Mouse (Mus musculus) 3T3-L1 (cell line): ENCODE measurements at regions not wholly inside any gene's neighbourhood (a gene's known extent, or its start where the extent isn't known, plus 50 kb on each side); places are given as distances from the start of the nearest gene placed in this dataset.

Source experiments
- DNase-seq: peaks from one replicate; pipeline ENCODE4 v3.0.0-alpha.2; 2015; ENCODE audit warnings: low read depth, low spot score

DNA sequence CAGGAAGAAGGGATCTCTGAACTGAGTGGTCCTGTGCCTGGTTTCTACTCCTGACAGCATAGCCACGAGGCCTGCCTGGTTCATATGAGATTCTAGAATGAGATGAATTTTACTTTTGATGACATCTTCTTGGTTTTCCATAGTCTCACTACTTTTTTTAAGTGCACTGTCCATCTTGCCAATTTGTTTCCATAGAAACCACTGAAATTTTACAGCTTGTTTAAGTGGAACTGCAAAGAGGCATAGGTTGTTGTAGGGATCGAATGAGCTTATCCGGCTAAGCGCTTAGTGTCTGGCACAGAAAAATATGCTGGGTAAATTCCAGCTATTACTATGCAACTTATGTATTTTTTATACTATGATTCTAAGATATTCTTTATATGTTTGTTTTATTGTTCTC is 100.8 kb upstream of the Fshr start:
- DNase-seq: no peak

DNA sequence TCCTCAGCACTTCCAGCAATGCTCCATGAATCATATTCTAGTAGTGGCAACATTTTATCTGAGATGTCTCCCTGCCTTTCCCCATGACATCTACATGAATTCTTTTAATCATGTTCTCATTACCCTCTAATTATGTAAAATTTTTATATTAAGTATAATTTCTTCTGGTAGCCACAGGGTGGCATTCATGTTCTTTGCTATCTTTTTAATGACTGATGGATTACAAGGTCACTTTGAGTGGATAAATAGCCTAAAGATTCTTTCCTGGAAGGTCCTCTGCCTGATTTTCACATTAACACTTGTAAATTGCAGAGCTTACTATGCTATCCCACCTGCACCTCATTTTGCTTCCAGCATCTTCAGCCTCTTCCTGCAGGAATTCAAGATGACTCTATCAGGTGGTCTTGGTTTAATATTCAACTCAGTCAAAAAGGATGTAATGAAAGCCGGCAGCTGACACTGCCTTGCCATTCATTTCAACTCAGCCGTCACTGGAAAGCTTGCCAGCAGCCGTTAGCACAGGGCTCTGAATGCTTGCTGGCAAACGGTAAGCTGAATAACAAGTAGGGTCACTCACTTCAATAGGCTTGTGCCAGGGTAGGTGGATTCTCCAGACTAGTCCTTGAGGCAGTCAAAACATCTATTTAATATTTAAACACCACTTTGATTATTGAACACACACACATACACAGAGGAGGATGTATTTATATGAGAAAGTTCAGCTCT is 97.0 kb upstream of the Fshr start:
- no peak for DNase-seq

DNA sequence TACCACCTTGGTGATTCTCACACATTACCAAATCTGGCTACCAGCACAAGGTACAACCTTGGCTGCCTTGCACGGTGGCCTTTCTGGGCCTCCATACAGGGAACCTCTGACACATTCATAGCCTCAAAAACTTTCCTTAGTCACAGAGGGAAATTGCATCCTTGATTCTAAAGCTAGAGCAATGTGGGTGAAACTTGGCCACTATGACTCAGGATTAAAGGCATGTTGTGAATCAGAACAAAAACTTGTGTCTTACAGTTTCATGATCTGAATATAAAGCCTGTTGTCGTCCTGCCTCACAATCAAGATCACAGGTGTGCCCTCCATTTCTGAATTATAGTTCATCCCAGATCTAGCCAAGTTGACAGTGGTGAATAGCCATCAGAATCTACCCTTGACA is 80.8 kb upstream of the Fshr start:
- DNase-seq: no peak

DNA sequence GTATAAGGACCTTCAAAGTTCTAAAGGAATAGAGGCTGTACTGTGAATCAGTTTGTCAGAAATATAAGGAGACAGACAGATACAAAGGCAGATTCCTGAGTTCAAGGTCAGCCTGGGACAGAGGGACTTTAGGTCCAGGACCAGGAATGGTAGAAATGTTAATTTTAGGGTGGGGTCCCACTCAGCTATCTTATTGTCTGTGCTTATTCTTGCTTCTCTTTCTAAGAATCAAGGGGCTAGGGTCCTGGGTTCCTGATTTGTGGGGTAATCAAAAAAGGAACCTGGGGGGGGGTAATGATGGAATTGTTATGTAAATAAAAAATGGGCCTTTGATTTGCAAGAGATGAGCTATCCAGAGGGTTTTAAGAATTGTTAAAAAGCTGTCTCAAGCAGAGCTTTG is 71.7 kb upstream of the Fshr start:
- no peak for DNase-seq

DNA sequence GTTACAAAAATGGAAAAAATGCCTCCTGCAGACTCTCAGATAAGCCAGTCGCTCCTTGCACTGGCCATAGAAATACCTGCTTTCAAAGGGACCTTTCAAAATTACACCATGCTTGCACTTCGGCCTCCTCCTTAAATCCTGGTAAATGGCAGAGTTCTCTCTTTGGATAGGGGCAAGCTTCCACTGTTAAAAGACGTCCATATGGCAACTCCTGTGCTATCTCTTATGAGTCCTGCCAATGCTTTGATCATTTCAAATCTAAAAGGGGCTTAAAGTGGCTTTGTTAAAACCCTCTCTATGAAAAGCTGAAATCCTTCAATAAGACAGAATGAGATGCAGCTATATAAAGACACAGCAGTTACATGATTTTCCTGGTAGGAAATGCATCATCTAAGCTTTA is 55.2 kb upstream of the Fshr start:
- no peak for DNase-seq

DNA sequence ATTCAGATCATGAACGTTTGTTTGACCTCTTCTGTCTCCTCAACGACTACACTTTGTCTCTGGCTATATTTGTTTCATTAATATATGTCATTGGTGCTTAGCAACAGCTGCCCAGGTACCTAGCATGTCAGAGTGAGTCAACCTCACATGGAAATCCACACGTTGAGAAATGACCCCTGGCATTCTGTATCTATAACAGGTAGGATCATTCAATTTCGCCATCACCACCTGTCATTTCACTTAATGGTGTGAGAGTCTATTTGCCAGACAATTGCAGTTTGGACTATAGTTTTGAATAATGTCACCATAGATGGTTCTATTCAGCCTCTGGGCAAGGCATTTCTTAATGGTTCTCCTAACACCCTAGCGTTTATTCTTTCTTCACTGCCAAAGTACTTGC is 50.3 kb upstream of the Fshr start:
- DNase-seq: no peak
